In genomic region chr2:166820844-166821243, GRCm38 (mm10) we compare ENCODE assay signal across 18 mouse cellular contexts. TPM values are rescaled to one million over a fixed set of nuclear protein-coding genes. Genes with fewer than 3 reads are reported as not detected.
DNase-seq lines count a peak whose midpoint lies in the region; ATAC-seq lines count a peak whose summit lies in the region.
"Had no signal": no experiment of that assay in that cellular context is flagged by ENCODE, and none has a peak within 500 bp of the region (broad histone marks: within the 10 kb centered on the region; RNA-seq: fewer than 3 reads in every experiment).

No protein-coding gene starts in this region.

- H3K4me1 ChIP-seq in heart, embryonic 12.5 days (replicated peaks), result peaks cover 49% of the 10 kb centered on the region
- H3K4me1 ChIP-seq in limb, embryonic 11.5 days (ENCODE audit: control insufficient read depth, insufficient read depth, low read length), result no peaks in the 10 kb centered on the region
- peaks cover 9% of the 10 kb centered on the region; the same call in 1 of the 2 replicates for H3K4me1 ChIP-seq in limb, embryonic 10.5 days
- peaks cover 74% of the 10 kb centered on the region for H3K4me1 ChIP-seq in megakaryocyte, embryonic 14.5 days
- no peaks in the 10 kb centered on the region for H3K4me1 ChIP-seq in midbrain, embryonic 16.5 days (ENCODE audit: control insufficient read depth, insufficient read depth, low read length)

- peak overlapping the region; percentile 11; the same call in 1 of the 2 replicates for H3K4me2 ChIP-seq in heart, embryonic 12.5 days
- H3K4me2 ChIP-seq in limb, embryonic 11.5 days (ENCODE audit: low read depth, severe bottlenecking), result no peak overlapping the region
- H3K4me2 ChIP-seq in midbrain, embryonic 16.5 days (ENCODE audit: low read length), result no peak overlapping the region

- DNase-seq in heart, adult 8-10 months (ENCODE audit: low spot score), result no peak
- DNase-seq in limb, embryonic 11.5 days (ENCODE audit: low spot score), result no peak
- DNase-seq in limb, embryonic 10.5 days (ENCODE audit: low spot score), result no peak
- DNase-seq in R1 (ENCODE audit: low read depth, low spot score), result peak; percentile 27
- DNase-seq in left cerebral cortex, adult 11 months (ENCODE audit: low spot score), result no peak
- DNase-seq: cerebellum, adult 9-11 months; embryo, embryonic 11 days; gastrocnemius, postnatal 25 days; kidney, postnatal 14 days; lung, postnatal 14 days; retina, postnatal 1 day; thymus, adult 18-20 months had no signal

- no peaks in the 10 kb centered on the region for H3K9me3 ChIP-seq in heart, embryonic 12.5 days (replicated peaks)
- H3K9me3 ChIP-seq in limb, embryonic 11.5 days (ENCODE audit: control insufficient read depth, low read length), result no peaks in the 10 kb centered on the region
- no peaks in the 10 kb centered on the region for H3K9me3 ChIP-seq in limb, embryonic 10.5 days (replicated peaks)
- no peaks in the 10 kb centered on the region for H3K9me3 ChIP-seq in megakaryocyte, embryonic 14.5 days
- no peaks in the 10 kb centered on the region for H3K9me3 ChIP-seq in midbrain, embryonic 16.5 days (replicated peaks; ENCODE audit: control insufficient read depth, low read length, poor library complexity, severe bottlenecking)
- H3K9me3 ChIP-seq: midbrain, embryonic 10.5 days had no signal

- WGBS in heart, embryonic 12.5 days, result 31% methylated on average over 2 of the region's 2 CpGs
- WGBS in limb, embryonic 11.5 days, result 56% methylated on average over 2 of the region's 2 CpGs
- WGBS in limb, embryonic 10.5 days, result 56% methylated on average over 2 of the region's 2 CpGs
- WGBS in midbrain, embryonic 16.5 days, result 79% methylated on average over 2 of the region's 2 CpGs

- H3K9ac ChIP-seq in heart, embryonic 12.5 days, result peak overlapping the region; percentile 5
- H3K9ac ChIP-seq in limb, embryonic 11.5 days (ENCODE audit: low read length), result no peak overlapping the region
- H3K9ac ChIP-seq in midbrain, embryonic 16.5 days (ENCODE audit: low read depth, low read length), result no peak overlapping the region
- H3K9ac ChIP-seq: liver, embryonic 14.5 days had no signal

- H3K4me3 ChIP-seq in heart, embryonic 12.5 days, result no peak overlapping the region
- no peak overlapping the region for H3K4me3 ChIP-seq in limb, embryonic 11.5 days (ENCODE audit: low read depth, low read length)
- no peak overlapping the region for H3K4me3 ChIP-seq in limb, embryonic 10.5 days
- peak overlapping the region; percentile 66 for H3K4me3 ChIP-seq in megakaryocyte, embryonic 14.5 days (replicated peaks)
- H3K4me3 ChIP-seq in midbrain, embryonic 16.5 days (ENCODE audit: low read depth, low read length), result no peak overlapping the region
- H3K4me3 ChIP-seq: midbrain, embryonic 10.5 days had no signal

- ATAC-seq in heart, embryonic 12.5 days (ENCODE audit: insufficient number of reproducible peaks, low FRiP score), result no peak; the same call in 1 of the 2 replicates
- ATAC-seq in limb, embryonic 11.5 days (ENCODE audit: insufficient number of reproducible peaks, low FRiP score, low TSS enrichment, low read depth), result no peak
- ATAC-seq in midbrain, embryonic 16.5 days, result no peak
- ATAC-seq: forebrain, embryonic 14.5 days had no signal

- H3K27me3 ChIP-seq in heart, embryonic 12.5 days (replicated peaks), result no peaks in the 10 kb centered on the region
- no peaks in the 10 kb centered on the region for H3K27me3 ChIP-seq in limb, embryonic 11.5 days (ENCODE audit: control insufficient read depth, insufficient read depth, low read length)
- no peaks in the 10 kb centered on the region for H3K27me3 ChIP-seq in limb, embryonic 10.5 days (ENCODE audit: low read depth, poor library complexity, severe bottlenecking)
- H3K27me3 ChIP-seq in megakaryocyte, embryonic 14.5 days (replicated peaks), result no peaks in the 10 kb centered on the region
- H3K27me3 ChIP-seq in midbrain, embryonic 16.5 days (ENCODE audit: control insufficient read depth, insufficient read depth, low read depth, low read length), result no peaks in the 10 kb centered on the region

- 0 out of 2 replicates have a peak overlapping the region, but pooled peaks have one; percentile 42 for H3K27ac ChIP-seq in heart, embryonic 12.5 days (ENCODE audit: poor library complexity, severe bottlenecking)
- H3K27ac ChIP-seq in limb, embryonic 11.5 days (replicated peaks; ENCODE audit: low read depth, low read length), result 0 out of 2 replicates have a peak overlapping the region, but pooled peaks have one; percentile 39
- H3K27ac ChIP-seq in limb, embryonic 10.5 days, result no peak overlapping the region
- no peak overlapping the region for H3K27ac ChIP-seq in midbrain, embryonic 16.5 days (ENCODE audit: low read length)
- H3K27ac ChIP-seq: liver, embryonic 14.5 days; midbrain, embryonic 10.5 days had no signal

- H3K36me3 ChIP-seq in heart, embryonic 12.5 days, result peaks cover 5% of the 10 kb centered on the region; the same call in 1 of the 2 replicates
- no peaks in the 10 kb centered on the region; the same call in 1 of the 2 replicates for H3K36me3 ChIP-seq in limb, embryonic 11.5 days (ENCODE audit: control insufficient read depth, insufficient read depth, low read length)
- H3K36me3 ChIP-seq in limb, embryonic 10.5 days, result peaks cover 9% of the 10 kb centered on the region; the same call in 1 of the 2 replicates
- peaks cover 5% of the 10 kb centered on the region for H3K36me3 ChIP-seq in megakaryocyte, embryonic 14.5 days (replicated peaks; ENCODE audit: low read length)
- H3K36me3 ChIP-seq in midbrain, embryonic 16.5 days (ENCODE audit: control insufficient read depth, insufficient read depth, low read length), result no peaks in the 10 kb centered on the region

RNA-seq across cellular contexts. Expression of gene Arfgef2, which starts 15.5 kb away (rescaled TPM):
- polyA plus RNA-seq in heart, embryonic 12.5 days (2016; fragmentation: Nextera tagmentation; extraction: Ambion mirVana), result 10.1 and 11.1 TPM in 2 replicates
- 10 to 100 TPM; 43.4 to 53.9 (median 47.4) TPM for total RNA-seq in heart, adult 8-10 months (2022)
- polyA plus RNA-seq in limb, embryonic 11.5 days (2014; fragmentation: Nextera tagmentation; extraction: Ambion mirVana), result 4.8 and 5.7 TPM in 2 replicates
- polyA plus RNA-seq in limb, embryonic 10.5 days (2016; fragmentation: Nextera tagmentation; extraction: Ambion mirVana), result 4.4 and 5.2 TPM in 2 replicates
- 1.4 and 1.6 TPM in 2 replicates for polyA plus RNA-seq in megakaryocyte, embryonic 14.5 days (2012; ENCODE audit: insufficient read depth, low replicate concordance)
- 5.7 and 5.8 TPM in 2 replicates for polyA plus RNA-seq in midbrain, embryonic 16.5 days (2015; fragmentation: Nextera tagmentation; extraction: Ambion mirVana)

RNA-seq across cellular contexts. Expression of gene Trp53rkb, which starts 28.5 kb away (rescaled TPM):
- polyA plus RNA-seq in heart, embryonic 12.5 days (2016; fragmentation: Nextera tagmentation; extraction: Ambion mirVana), result 5.5 and 6.1 TPM in 2 replicates
- total RNA-seq in heart, adult 8-10 months (2022), result 1 to 10 TPM; 1.3 to 3.2 (median 1.9) TPM
- 11.1 and 12.9 TPM in 2 replicates for polyA plus RNA-seq in limb, embryonic 11.5 days (2014; fragmentation: Nextera tagmentation; extraction: Ambion mirVana)
- 14.5 and 15.5 TPM in 2 replicates for polyA plus RNA-seq in limb, embryonic 10.5 days (2016; fragmentation: Nextera tagmentation; extraction: Ambion mirVana)
- 1.8 TPM in 1 of 2 replicates, not detected in the other for polyA plus RNA-seq in megakaryocyte, embryonic 14.5 days (2012; ENCODE audit: insufficient read depth, low replicate concordance)
- 8.8 and 9.0 TPM in 2 replicates for polyA plus RNA-seq in midbrain, embryonic 16.5 days (2015; fragmentation: Nextera tagmentation; extraction: Ambion mirVana)

Comparison
In these comparisons a context has a peak if more than half of its experiments do, and no peak if none do; other contexts are left out.
1. H3K27ac ChIP-seq: peak in heart, embryonic 12.5 days (single experiment) and limb, embryonic 11.5 days (single experiment); none in limb, embryonic 10.5 days (single experiment) and midbrain, embryonic 16.5 days (single experiment).